Mouse (Mus musculus): ENCODE measurements around the gene Far2.

GRCm38 (mm10) chr6:148073599-148073998 lies 26.5 kb downstream of the Far2 start:
- TF ChIP-seq CTCF (IDR thresholded peaks at IDR 0.05; ENCODE audit: low read depth, low read length) (no peak), POLR2A (IDR thresholded peaks at IDR 0.05; ENCODE audit: borderline replicate concordance, low read depth, low read length) (no peak)

All from bone marrow macrophage, adult 2 months (primary cell).